Mouse (Mus musculus) ES-E14 (cell line): ENCODE results near the gene Pde9a.

ENCODE experiments used
- CHD2 ChIP-seq: IDR thresholded peaks from 2 replicates; pipeline ENCODE4 v1.6.1; 2014; ENCODE audit warnings: mild to moderate bottlenecking, low read depth, low read length, inconsistent platforms
- MAFK ChIP-seq: IDR thresholded peaks from 2 replicates; pipeline ENCODE4 v1.6.1; 2014; ENCODE audit warnings: mild to moderate bottlenecking, low read depth, low read length, inconsistent platforms; ENCODE audit not compliant: insufficient read depth
- ZNF384 ChIP-seq: IDR thresholded peaks from 2 replicates; pipeline ENCODE4 v1.6.1; 2012; ENCODE audit warnings: low read depth, low read length, inconsistent platforms

DNA sequence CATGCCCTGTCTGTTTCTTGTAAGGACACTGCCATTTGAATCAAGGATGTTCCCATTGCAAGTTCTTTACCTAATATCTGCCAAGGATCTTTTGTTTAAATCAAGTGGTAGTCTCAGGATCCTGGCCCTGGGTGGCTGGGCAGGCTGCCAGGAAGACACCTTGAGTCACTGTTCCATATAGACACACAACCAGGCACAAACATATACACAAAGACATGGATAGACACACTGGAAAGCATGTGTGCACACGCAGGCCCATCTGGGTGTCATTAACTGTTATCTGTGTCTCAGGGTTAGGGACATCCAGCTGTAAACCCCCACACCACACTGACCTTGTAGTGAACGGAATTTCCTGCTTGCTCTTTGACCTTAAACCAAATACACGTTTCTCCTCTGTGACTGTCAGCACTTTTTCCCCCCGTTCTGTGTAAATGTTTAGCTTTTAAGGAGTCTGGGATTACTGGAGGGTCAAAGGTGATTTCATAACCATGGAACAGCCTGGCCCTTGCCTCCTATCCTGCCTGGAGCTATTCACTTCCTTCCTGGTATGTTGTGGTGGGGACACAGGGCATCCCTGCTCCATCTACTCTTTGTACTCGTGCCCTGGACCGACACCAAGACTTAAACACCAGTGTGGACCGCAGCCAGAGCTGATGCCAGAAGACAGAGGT lies 59.2 kb downstream of the Pde9a start:
- TF ChIP-seq CHD2, result no peak
- TF ChIP-seq MAFK, result no peak
- TF ChIP-seq ZNF384, result no peak
